Mouse (Mus musculus) frontal cortex, adult 2 months (tissue): ENCODE measurements at regions not wholly inside any gene's neighbourhood (a gene's known extent, or its start where the extent isn't known, plus 50 kb on each side); places are given as distances from the start of the nearest gene placed in this dataset.

ENCODE experiments used
- DNase-seq, 2 experiments: peaks; one replicate each; pipeline ENCODE4 v3.0.0; 2022; ENCODE audit warnings: low spot score in 1 of 2; ENCODE audit errors: extremely low spot score in 1 of 2

- no peak for DNase-seq
Measured at GRCm38 (mm10) chrX:133119026-133119425, 569.8 kb downstream of the Pcdh19 start.

- DNase-seq: no peak
Measured at GRCm38 (mm10) chrX:133110173-133110572, 578.6 kb downstream of the Pcdh19 start.

GRCm38 (mm10) chrX:133092983-133093382, 595.8 kb downstream of the Pcdh19 start:
- no peak for DNase-seq

- DNase-seq: peak in 1 of 2 experiments; percentile 0
Measured at GRCm38 (mm10) chrX:133064116-133064515, 624.7 kb downstream of the Pcdh19 start.
